Mouse (Mus musculus): ENCODE data around the gene Ptprk.

Gene Ptprk

DNA sequence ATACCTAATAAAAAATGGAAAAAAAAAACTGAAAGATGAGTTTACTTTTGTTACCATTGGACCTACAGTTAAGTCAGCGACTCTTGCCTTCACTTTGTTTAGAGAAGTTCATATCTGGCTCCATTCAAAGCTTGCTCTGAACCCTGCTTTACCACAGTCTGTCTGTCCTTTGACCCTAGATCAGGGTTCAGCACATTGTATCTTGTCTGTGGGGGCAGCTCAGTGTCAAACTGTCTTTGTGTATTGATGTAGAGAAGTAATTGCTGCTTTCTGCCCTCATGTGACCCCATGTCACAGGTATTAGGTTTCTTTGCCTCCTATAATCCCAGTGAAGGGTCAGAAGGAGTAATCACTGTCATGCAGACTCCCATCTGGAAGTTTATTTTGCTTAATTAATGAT lies 222.9 kb downstream of the Ptprk start:
- DNase-seq (ENCODE audit: low read depth) = no peak

DNA sequence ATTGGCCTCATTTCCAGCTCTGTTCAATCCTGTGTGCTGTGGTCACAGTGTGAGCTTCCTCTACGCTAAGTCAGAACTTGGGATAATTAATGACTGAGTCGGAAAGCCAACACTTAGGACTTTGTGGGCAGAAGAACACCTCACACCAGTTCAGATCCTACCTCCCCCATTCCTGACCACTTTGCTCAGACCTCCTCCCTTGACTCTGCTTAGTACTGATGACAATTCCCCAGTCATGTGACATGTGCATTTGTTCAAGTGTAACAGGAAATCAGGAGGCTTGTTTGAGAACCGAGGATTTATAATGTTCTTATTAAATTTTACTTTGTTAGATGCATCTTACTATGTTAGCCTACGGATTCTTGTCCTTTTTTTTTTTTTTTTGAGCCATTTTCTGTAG lies 224.6 kb downstream of the Ptprk start:
- DNase-seq (ENCODE audit: low read depth) = no peak

DNA sequence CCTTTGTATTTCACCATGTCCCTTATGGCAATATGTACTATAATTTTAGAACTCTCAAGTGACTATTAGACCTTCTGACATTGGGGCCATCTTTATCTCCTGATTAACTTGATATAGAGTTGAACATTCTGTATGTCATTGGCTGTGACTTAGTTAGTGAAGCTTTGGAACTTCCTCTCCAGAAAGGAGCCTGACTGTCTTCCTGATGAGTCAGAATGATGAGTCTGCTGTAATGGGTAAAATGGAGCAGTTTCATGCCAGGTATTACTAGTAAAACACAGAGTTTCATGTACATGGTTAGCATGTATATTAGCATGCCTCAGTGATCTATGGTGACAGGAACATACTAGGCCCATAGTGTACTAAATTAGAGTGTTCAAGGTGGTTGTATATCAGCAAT lies 229.2 kb downstream of the Ptprk start:
- DNase-seq (ENCODE audit: low read depth) = no peak

DNA sequence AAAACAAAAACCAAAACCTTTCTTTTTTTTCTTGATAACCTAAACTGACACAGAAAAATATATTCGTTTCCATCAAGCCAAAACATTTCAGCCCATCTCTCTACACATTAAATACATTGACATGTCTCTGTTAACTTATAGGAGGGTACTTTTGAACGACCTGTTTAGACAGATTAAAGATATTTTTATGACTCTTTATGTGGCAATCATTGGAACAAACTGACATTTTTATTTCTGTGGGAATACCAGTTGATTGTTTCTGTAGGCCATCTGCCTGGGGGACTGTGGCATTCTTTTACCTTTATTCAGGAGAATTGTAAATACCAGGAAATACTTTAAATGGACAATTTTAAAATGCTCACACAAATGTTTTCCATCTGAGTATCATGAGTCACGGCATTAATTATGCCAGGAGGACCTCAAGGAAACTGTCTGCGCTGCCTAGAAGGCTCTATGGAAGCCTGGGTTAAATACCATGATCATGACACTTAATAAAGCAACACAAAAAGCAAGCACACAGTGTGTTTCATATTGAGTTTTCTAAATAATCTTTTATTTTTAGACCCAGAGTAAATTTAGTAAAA lies 229.8 kb downstream of the Ptprk start:
- DNase-seq (ENCODE audit: low read depth) = no peak

DNA sequence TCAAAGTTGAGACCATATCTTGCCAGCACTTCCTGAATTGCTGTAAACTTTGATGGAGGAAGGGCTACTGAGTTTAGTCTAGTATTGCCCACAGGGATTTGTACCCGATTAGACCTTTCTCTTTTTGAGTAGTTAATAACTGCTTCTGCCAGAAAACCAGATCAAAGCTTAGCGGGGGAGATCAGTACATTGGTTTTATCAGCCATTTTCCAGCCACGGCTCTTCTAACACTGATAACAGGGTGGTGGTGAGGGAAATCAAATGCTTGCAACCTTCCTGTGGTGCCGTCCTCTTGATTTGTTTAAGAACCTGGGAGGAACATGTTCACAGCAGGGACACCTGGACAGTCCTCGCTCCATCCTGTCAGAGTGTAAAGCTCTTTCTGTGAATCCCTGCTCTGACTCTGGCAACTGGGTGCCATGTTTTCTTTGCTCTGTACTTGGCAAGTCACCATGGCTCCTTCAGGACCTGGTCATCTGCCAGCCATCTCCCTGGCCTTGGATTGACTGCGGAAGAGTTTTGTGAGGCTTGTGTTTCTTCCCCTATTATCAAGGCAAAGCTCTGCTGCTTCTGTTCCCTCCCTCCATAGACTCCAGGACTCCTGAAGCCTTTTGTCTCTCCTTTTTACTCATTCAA lies 231.9 kb downstream of the Ptprk start:
- DNase-seq (ENCODE audit: low read depth) = no peak

DNA sequence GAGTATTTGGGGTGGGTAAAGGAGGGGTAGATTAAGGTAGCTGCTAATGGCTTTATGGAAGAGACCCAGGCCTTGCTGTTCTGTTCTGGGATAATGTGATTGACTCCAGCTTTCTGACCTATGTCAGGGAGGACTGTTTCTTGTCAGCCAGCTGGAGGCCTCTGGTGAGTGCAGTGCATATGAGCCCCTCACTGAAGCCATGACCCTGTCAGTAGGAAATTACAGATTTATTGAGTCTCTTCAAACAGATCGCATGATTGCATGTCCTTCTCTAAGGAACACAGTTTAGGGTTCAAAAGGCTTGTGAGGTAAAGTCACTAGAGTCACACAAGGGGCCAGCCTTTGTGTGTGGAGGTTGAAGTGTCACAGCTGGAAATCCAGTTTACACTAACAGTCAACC lies 236.7 kb downstream of the Ptprk start:
- DNase-seq (ENCODE audit: low read depth) = no peak

DNA sequence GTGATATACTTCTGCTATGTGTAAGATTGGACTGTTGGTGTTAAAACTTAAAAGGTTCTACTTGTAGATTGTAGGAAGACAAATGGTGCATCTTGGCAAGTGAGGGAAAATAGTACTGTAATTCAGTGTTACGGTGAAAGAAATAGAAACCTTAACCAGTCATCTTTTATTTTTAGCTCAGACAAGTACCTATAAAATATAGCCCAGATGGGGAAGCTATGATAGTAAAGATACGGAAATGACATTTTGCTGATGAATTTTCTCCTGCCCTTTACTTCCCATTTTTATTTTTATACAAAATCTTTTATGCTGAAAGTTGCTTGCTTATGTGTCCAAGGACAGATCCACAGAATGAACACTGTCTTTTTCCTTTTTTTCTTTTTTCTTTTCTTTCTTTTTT lies 248.4 kb downstream of the Ptprk start:
- no peak for DNase-seq (ENCODE audit: low read depth)

DNA sequence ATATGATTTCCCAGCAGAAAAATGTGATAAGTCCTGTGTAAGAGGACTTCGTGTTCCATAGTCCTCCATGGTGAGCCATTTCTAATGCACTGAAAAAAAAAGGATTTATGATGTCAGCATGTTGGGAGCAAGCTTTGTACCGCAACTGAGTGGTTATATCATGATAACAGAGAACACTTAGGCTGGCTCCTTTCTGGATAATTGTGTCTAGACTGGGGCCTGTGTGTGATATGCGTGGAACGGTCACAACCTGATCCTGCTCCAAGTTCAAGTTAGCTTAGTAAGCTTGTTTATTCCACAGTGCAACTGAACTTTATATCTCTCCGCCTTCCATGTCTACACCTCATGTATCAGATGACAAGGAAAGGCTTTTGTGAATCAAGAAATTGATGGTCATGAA lies 260.6 kb downstream of the Ptprk start:
- DNase-seq (ENCODE audit: low read depth) = no peak

DNA sequence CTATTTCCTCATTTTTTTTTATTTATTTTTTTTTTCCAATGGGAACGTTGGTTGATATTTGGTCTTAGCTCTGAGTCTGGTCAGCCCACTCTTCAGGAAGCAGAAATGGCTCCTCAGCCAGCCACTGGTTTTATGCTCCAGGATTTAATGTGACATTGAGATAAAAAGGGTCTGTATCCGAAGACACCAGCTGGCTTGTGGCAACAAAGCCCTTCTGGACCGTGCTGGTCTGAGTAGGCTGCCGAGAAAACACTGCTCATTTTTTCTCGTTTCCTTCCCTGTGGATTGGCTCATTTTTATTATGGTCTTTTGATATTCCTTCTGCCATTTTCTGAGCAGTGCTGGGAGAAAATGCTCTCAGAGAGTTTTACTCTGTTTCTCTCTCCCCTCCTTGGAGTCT lies 263.9 kb downstream of the Ptprk start:
- no peak for DNase-seq (ENCODE audit: low read depth)

DNA sequence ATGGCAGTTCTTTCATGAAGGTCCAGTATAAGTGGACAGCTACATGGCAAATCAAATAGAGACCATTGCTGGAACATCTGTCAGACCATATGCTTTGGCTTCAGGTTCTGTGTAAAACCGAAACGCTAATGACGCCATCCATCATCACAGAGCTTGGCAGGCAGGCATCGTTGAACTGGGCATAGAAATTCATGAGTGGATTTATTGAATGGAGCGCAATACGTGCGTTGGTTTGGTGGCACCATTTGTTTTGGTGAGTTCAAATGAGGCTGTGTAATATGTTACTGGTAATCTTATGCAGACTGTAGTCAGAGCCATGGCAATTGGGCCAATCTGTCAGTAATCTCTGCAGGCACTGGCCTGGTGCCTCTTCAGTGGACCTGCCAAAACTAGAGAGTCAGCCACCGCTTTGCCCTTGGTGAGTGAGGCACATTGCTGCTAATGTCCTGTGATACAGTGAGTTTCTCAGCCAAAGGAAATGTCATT lies 270.6 kb downstream of the Ptprk start:
- no peak for DNase-seq (ENCODE audit: low read depth)

DNA sequence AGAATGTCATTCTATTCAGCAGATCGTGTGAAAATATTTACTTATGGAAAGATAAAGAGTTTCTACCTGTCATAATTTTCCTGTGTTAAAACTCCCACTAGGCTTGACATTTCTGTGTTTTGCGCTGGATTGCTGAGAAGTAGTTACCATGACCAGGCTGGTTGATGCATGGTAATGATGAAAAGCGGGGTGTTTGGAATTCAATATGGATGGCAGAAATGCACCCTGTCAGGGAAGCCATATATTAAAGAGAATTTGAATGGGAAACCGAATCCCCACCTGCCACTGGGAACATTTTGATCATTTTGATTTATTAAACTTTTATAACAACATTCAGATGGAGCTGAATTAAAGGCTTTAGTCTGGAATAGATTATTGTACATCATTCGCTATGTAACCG lies 290.7 kb downstream of the Ptprk start:
- DNase-seq (ENCODE audit: low read depth) = no peak

DNA sequence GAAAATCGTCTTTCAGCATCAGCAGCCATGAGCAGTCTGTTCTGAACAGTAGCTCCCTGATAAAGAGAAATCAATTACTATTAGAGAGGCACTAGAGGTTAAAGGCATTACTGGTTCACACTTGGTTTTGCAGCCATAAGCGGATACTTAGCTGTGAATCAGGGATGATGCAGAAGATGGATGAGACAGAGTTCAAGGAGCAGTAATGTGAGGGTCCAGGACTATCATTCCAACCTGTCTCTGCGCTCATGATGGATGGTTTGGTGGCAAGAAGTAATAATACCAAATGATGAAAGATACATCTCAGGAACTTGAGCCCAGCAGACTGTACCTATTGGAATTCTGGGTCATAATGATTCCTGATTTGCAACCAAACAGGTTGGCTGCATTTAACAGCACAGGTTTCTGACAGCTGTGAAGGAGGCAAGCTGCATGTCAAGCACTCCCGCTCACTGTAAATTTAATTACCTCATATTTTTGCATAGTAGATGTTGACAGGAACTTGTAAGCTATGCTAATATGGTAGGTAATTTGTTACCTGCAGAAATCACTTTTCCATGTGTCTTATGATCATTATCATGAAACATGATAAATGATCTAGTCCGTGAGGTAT lies 291.6 kb downstream of the Ptprk start:
- DNase-seq (ENCODE audit: low read depth) = no peak

DNA sequence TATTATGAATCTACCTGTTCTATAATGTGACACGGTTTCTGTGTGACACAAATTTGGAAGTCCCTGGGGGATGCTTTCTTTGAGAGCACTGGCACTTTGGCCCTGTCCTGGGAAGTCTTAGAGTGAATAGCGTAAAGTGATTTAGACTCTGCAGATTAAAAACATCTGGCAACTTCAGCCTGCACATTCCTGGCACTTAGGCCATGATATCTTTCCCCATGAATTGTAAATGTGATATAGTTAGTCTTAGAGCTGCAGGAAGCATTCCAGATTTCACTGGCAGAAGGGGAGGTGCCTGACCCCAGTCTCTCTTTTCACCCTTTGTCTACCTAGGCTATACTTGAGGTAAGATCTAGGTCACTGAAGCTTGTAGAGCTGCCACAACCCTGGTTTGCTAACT lies 295.2 kb downstream of the Ptprk start:
- DNase-seq (ENCODE audit: low read depth) = no peak

DNA sequence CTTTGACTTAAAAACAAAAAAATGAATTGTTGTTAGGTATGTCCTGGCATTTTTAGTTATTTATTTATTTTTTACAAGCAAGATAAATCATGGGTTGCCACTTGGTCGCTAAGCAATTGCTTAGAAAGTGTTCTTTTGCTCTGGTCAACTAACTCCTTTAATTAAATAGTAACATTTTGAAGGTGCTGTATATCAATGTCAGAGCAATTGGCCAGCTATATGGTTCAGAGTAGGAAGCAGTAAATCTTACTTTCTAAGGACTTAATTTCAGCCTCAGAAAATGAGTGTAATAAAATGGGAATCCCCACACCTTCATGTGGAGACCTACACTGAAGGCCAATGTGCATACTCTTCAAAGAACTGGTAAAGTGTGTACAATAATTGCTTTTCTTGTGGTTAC lies 300.3 kb downstream of the Ptprk start:
- no peak for DNase-seq (ENCODE audit: low read depth)

DNA sequence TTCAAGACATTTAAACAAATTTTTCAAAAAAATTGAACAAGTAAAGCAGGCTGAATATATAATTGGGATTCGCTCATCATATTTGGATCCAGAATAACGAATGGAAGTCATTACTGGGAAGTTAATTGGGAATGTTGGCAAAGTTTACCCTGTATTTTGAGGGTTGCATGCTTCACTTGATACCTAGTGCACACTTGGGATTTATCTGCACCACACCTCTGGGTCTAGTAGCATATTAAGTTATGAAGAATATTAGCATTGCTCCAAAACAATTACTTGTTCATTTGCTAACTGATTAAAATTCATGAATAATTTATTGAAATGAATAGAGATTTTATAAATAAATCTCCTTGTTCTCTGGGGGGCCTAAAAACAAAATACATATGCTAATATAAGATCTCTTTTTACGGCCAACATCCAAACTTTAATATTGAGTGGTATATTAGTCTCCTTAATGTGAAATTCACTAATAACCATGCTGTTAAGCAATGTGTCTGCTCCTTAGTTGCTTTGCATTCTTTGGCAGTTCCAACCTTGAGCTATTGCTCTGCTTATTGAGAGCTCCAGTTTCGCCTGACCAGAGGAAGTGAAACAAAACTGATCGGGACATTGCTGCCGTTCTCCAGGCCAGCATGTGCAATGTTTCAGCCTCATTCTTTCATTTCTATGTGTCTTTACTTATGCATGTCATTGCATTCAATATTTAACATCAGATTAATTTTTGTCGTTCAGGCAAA lies 305.3 kb downstream of the Ptprk start:
- DNase-seq (ENCODE audit: low read depth) = no peak

DNA sequence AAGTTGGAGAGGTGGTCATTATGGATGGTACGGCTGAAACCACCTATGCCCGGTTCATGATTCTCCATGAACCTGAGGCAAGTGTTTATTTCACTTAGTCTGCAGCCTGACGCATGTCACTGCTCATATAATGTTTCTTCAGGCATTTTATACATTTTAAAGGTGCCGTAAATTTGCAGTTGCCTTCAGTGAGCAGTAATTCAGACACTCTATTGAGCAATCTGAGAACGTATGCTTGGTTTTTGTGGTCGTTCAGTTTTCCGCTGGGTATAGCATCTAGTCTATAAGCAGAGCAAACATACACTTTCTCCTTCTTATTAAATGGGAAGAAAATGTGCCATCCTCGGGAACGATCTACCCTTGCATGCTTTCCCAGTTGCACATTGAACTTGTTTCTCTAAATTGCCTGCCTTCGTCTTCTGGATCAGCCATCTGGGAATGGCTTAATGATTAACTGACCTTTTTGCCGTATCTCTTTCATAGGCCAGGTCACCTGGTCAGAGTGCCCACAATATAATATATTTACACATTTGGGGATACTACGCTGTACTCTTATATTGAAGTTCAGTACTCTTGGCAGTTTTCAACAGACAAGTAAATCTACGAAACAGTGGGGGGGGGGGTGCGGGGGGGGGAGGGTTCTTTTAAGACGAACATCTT lies 313.1 kb downstream of the Ptprk start:
- DNase-seq (ENCODE audit: low read depth) = no peak

DNA sequence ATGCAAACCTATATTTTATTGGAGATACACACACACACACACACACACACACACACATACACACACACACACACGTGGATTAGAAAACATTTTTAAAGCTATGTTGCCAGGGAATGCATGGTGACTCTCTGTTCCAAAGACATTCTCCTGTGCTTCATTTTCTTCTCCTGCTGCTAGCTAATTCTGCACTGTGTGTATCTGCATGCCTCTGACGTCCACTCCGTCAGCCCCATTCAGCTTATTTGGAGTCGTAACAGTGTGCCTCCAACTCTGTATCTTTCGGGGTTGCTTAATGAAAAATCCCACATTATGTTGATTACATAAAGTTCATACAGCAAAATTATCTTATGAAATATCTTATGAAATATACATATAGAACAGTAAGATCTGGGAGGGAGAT lies 316.5 kb downstream of the Ptprk start:
- DNase-seq (ENCODE audit: low read depth) = no peak

DNA sequence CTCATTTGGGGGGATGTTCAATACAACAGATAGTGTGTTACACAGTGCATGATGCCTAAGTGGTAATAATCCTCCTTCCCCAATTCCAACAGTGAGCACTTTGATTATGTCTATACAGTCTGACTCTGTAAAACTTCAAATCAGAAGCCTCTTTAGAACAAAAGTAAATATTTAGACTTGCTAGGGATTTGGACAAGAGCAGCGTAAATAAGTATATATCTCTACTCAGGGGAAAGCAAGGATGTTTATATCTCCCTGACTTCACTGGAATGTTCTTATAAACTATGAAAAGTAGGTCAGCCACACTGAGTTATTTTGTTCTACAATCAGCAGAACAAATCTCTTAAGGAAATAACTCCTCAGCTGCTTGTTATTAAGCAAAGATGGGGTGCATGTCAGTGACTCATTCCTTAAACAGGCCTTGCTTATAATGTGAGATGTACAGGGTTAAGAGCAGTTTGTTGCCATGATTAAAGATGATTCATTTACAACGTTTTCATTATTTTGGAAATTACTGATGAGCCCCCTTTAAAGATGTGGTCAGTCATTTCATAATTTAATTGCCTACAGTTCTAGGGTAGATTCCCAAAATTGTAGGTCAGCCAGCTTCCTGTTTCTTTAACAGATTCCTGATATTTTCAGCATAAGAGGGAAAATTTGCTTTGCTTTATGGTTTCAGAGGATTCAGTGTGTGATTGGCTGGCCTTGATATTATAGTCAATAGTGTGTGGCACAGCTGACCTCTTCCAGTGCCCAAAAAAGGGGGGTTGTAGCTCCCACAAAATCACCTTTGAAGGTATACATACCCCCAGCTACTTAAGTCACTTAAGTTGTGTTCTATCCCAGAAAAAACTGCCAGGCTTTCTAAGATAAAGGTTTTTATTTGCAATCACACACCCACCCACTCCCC lies 321.2 kb downstream of the Ptprk start:
- DNase-seq (ENCODE audit: low read depth) = no peak

DNA sequence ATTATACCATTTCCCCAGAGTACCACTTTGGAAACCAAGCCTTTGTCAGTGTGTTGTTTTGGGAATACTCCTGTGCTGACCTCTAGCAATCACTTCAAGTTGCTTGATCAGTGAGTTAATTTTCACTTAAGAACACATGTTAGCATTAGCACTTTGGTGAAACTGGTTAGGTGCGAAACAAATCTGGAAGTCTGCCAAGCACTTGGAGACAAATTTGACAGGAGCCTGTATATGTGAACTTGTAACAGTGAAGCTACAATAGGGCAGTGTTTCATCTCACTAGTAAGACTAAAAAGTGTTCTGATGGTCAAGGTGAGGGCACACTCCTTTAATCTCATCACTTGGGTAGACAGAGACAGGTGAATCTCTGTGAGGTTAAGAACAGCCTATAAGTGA lies 321.9 kb downstream of the Ptprk start:
- DNase-seq (ENCODE audit: low read depth) = no peak

DNA sequence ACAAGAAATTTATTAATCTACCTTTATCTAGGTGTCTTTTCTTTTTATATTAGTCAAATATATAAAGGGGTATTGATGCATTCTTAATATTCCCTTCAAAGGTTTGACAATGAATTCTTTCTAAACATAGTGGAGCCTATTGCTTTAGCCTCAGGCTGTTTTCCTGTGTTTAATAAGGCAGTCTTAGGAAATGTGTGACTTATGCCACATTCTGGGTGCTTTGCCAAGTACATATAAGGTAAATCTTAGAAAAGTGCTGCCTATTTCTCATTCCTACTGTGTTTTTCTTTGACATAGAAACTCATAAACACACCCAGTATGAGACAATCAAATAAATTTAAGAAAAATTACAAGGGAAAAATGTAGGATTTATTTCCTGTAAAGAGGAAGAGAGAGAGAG lies 327.2 kb downstream of the Ptprk start:
- no peak for DNase-seq (ENCODE audit: low read depth)

DNA sequence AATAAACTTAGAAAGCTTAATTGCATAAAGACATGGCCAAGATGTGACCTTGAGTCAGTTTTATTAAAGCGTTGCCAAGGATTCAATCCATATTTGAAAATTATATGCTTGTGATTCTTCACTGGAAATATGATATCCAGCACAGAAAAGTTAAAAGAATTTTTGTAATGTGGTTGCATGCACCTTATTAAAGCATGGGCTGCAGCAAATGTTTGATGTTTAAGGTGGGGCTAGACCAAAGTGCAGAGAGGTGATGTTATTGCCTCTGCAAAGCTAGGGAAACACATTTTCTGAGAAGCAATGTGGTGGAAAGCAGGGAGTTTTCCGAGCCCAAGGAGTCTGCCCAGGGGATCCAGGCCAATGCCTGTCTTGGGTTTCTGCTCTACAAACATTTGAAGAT lies 334.4 kb downstream of the Ptprk start:
- DNase-seq (ENCODE audit: low read depth) = no peak

DNA sequence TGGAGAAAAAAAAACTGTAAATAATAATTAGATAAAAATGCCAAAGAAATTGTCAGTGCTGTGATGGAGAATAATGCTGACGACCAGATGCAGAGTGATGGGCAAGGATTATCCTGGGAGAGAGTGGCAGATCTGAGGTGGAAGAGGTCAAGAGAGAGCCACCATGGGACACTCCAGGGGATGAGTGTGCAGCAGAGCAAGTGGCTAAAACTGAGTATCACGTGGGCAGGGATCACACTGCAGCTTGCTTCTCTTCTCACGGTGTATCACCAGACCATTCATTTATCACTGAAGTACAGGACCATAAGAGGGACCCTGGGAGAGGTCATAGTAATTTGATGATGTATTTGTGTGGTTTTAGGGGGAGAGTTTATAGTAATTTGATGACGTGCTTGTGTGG lies 340.2 kb downstream of the Ptprk start:
- DNase-seq (ENCODE audit: low read depth) = no peak
